Mouse (Mus musculus) lung, postnatal 25 days (tissue): ENCODE results near the gene Nuak1.

ENCODE experiments used
- DNase-seq: peaks from one replicate; pipeline ENCODE4 v3.0.0; 2022; ENCODE audit warnings: low spot score

The Nuak1 gene

GRCm38 (mm10) chr10:84447411-84447821 is 7.0 kb upstream of the Nuak1 start:
- DNase-seq: no peak

GRCm38 (mm10) chr10:84446661-84447060 is 6.3 kb upstream of the Nuak1 start:
- no peak for DNase-seq

GRCm38 (mm10) chr10:84444396-84444795 is 4.0 kb upstream of the Nuak1 start:
- no peak for DNase-seq

GRCm38 (mm10) chr10:84441846-84442245 is 1.4 kb upstream of the Nuak1 start:
- no peak for DNase-seq

GRCm38 (mm10) chr10:84441434-84441785 is 1.0 kb upstream of the Nuak1 start:
- DNase-seq: no peak

- no peak for DNase-seq
Measured at GRCm38 (mm10) chr10:84440181-84440540, 236 bp downstream of the Nuak1 start.

GRCm38 (mm10) chr10:84439228-84439596 is 1.2 kb downstream of the Nuak1 start:
- DNase-seq: no peak

GRCm38 (mm10) chr10:84438466-84439227 is 1.8 kb downstream of the Nuak1 start:
- DNase-seq: no peak

GRCm38 (mm10) chr10:84438049-84438422 is 2.4 kb downstream of the Nuak1 start:
- peak; percentile 93 for DNase-seq

GRCm38 (mm10) chr10:84437166-84438048 is 3.0 kb downstream of the Nuak1 start:
- DNase-seq: no peak

GRCm38 (mm10) chr10:84435930-84436329 is 4.5 kb downstream of the Nuak1 start:
- no peak for DNase-seq

GRCm38 (mm10) chr10:84433193-84433801 is 7.1 kb downstream of the Nuak1 start:
- no peak for DNase-seq

- peak; percentile 54 for DNase-seq
Measured at GRCm38 (mm10) chr10:84424374-84424773, 16.0 kb downstream of the Nuak1 start.

- no peak for DNase-seq
Measured at GRCm38 (mm10) chr10:84423903-84424302, 16.5 kb downstream of the Nuak1 start.

GRCm38 (mm10) chr10:84420589-84420988 is 19.8 kb downstream of the Nuak1 start:
- DNase-seq: no peak

GRCm38 (mm10) chr10:84418421-84418820 is 22.0 kb downstream of the Nuak1 start:
- no peak for DNase-seq

GRCm38 (mm10) chr10:84416752-84417151 is 23.6 kb downstream of the Nuak1 start:
- no peak for DNase-seq

GRCm38 (mm10) chr10:84414981-84415700 is 25.3 kb downstream of the Nuak1 start:
- no peak for DNase-seq

- no peak for DNase-seq
Measured at GRCm38 (mm10) chr10:84413310-84413709, 27.1 kb downstream of the Nuak1 start.

- DNase-seq: peak; percentile 82
Measured at GRCm38 (mm10) chr10:84412326-84412962, 28.0 kb downstream of the Nuak1 start.
